Mouse (Mus musculus) lung, adult 2 months (tissue): ENCODE data around the gene Brap.
A peak's percentile ranks its signal among the peaks of the same experiment; 100 is the strongest.

ENCODE experiments used
- CTCF ChIP-seq: fragments of 200-500 bp; IDR thresholded peaks from 2 replicates; pipeline ENCODE4 v1.5.1; 2011; ENCODE audit warnings: mild to moderate bottlenecking, low read length, control low read depth; ENCODE audit not compliant: insufficient read depth
- POLR2A ChIP-seq: fragments of 200-500 bp; IDR thresholded peaks from 2 replicates; pipeline ENCODE4 v1.6.1; 2011; ENCODE audit warnings: low read depth, mild to moderate bottlenecking, control low read depth, low read length, borderline replicate concordance; ENCODE audit errors: extremely low read depth

- TF ChIP-seq CTCF (peak; percentile 87), POLR2A (no peak)
Observed at GRCm38 (mm10) chr5:121627871-121628270, 32.5 kb upstream of the Brap start.
